Mouse (Mus musculus) kidney, embryonic 15.5 days (tissue): ENCODE measurements around the gene Zbtb45. TPM values are rescaled to one million over a fixed set of nuclear protein-coding genes. Genes with fewer than 3 reads are reported as not detected.
A peak's percentile ranks its signal among the peaks of the same experiment; 100 is the strongest.

Experiments used
- ATAC-seq: fragments of 200-750 bp; cut with Nextera tagmentation; replicated peaks from 2 replicates; pipeline ENCODE4 v1.8.0; 2017; ENCODE audit warnings: moderate TSS enrichment; ENCODE audit not compliant: low FRiP score
- H3K27ac ChIP-seq: fragments of 300-500 bp; sonication (generic); 2 replicates; pipeline ENCODE4 v1.5.1; 2015; ENCODE audit warnings: mild to moderate bottlenecking, inconsistent platforms
- H3K27me3 ChIP-seq: fragments of 300-500 bp; sonication (generic); 2 replicates; pipeline ENCODE4 v1.6.1; 2015; ENCODE audit warnings: inconsistent platforms
- H3K36me3 ChIP-seq: fragments of 300-500 bp; sonication (generic); 2 replicates; pipeline ENCODE4 v1.6.1; 2015; ENCODE audit warnings: inconsistent platforms
- H3K4me1 ChIP-seq: fragments of 300-500 bp; sonication (generic); 2 replicates; pipeline ENCODE4 v1.6.1; 2015; ENCODE audit warnings: inconsistent platforms
- H3K4me2 ChIP-seq: fragments of 300-500 bp; sonication (generic); 2 replicates; pipeline ENCODE4 v1.6.1; 2015; ENCODE audit warnings: moderate library complexity, mild to moderate bottlenecking, inconsistent platforms
- H3K4me3 ChIP-seq: fragments of 300-500 bp; sonication (generic); replicated peaks from 2 replicates; pipeline ENCODE4 v1.5.1; 2015; ENCODE audit warnings: mild to moderate bottlenecking, inconsistent platforms
- H3K9ac ChIP-seq: fragments of 300-500 bp; sonication (generic); 2 replicates; pipeline ENCODE4 v1.6.1; 2015; ENCODE audit warnings: mild to moderate bottlenecking, inconsistent platforms
- H3K9me3 ChIP-seq: fragments of 300-500 bp; sonication (generic); replicated peaks from 2 replicates; pipeline ENCODE4 v1.6.1; 2016; ENCODE audit warnings: inconsistent platforms
- WGBS: fragments of 180-500 bp; shearing (Covaris S2); methylation state at CpG from one replicate; pipeline ENCODE4 v1.1.7; 2015; ENCODE audit warnings: mixed read lengths; 5-methylcytosine and 5-hydroxymethylcytosine counted together
- polyA plus RNA-seq: library from polyadenylated mRNA; unstranded; fragments of >200 nt; fragmentation: Nextera tagmentation; extraction: Ambion mirVana; gene quantifications from 2 replicates; pipeline ENCODE4 v1.2.1, GENCODE M21; 2015

Gene Zbtb45
- polyA plus RNA-seq, 1 experiment from 2014 or later = 24.8 TPM

- no peak for ATAC-seq
- WGBS = 85% methylated on average over 2 of the region's 2 CpGs
- no peak overlapping the region for H3K4me3 ChIP-seq
These were observed 22.1 kb upstream of the Zbtb45 start for GRCm38 (mm10) chr7:13031983-13032382.

GRCm38 (mm10) chr7:13031069-13031468 is 21.2 kb upstream of the Zbtb45 start:
- Histone ChIP-seq H3K36me3 (peaks cover 89% of the 10 kb centered on the region), H3K4me3 (no peak overlapping the region), H3K9me3 (no peaks in the 10 kb centered on the region), H3K27ac (no peak overlapping the region), H3K9ac (no peak overlapping the region), H3K4me1 (peaks cover 62% of the 10 kb centered on the region), H3K27me3 (no peaks in the 10 kb centered on the region), H3K4me2 (no peak overlapping the region)
- 74% methylated on average over 5 of the region's 5 CpGs for WGBS
- ATAC-seq = no peak

More at GRCm38 (mm10) chr7:13031983-13032382, 22.1 kb upstream of the Zbtb45 start:
- Histone ChIP-seq H3K9ac (no peak overlapping the region), H3K36me3 (peaks cover 84% of the 10 kb centered on the region), H3K27ac (no peak overlapping the region), H3K27me3 (no peaks in the 10 kb centered on the region), H3K9me3 (no peaks in the 10 kb centered on the region), H3K4me2 (no peak overlapping the region), H3K4me1 (peaks cover 62% of the 10 kb centered on the region)

GRCm38 (mm10) chr7:13028986-13029385 is 19.2 kb upstream of the Zbtb45 start:
- Histone ChIP-seq H3K4me2 (no peak overlapping the region), H3K36me3 (peaks cover 85% of the 10 kb centered on the region), H3K9me3 (no peaks in the 10 kb centered on the region), H3K9ac (no peak overlapping the region), H3K4me3 (no peak overlapping the region), H3K27me3 (no peaks in the 10 kb centered on the region), H3K27ac (no peak overlapping the region), H3K4me1 (peaks cover 54% of the 10 kb centered on the region)
- WGBS = 97% methylated on average over 4 of the region's 4 CpGs
- ATAC-seq = no peak

GRCm38 (mm10) chr7:13025511-13026112 is 15.8 kb upstream of the Zbtb45 start:
- Histone ChIP-seq H3K9ac (peak overlapping the region; percentile 97), H3K9me3 (no peaks in the 10 kb centered on the region), H3K4me2 (peak overlapping the region; percentile 83), H3K4me3 (peak overlapping the region; percentile 92), H3K36me3 (peaks cover 53% of the 10 kb centered on the region), H3K27ac (peak overlapping the region; percentile 100; the same call in 1 of the 2 replicates), H3K27me3 (no peaks in the 10 kb centered on the region), H3K4me1 (peaks cover 46% of the 10 kb centered on the region)
- ATAC-seq = no peak
- 26% methylated on average over 4 of the region's 4 CpGs for WGBS

- peak overlapping the region; percentile 83 for H3K4me2 ChIP-seq
- H3K27me3 ChIP-seq = no peaks in the 10 kb centered on the region
- peaks cover 46% of the 10 kb centered on the region for H3K4me1 ChIP-seq
- peak; percentile 71 for ATAC-seq
- peak overlapping the region; percentile 92 for H3K4me3 ChIP-seq
- peaks cover 45% of the 10 kb centered on the region for H3K36me3 ChIP-seq
- H3K27ac ChIP-seq = peak overlapping the region; percentile 100
- H3K9ac ChIP-seq = peak overlapping the region; percentile 97
- WGBS = under 1% methylated on average over 41 of the region's 44 CpGs
- H3K9me3 ChIP-seq = no peaks in the 10 kb centered on the region
These were observed 15.0 kb upstream of the Zbtb45 start for GRCm38 (mm10) chr7:13024805-13025204.

- H3K4me1 ChIP-seq = peaks cover 45% of the 10 kb centered on the region
- peak; percentile 81 for ATAC-seq
- H3K9ac ChIP-seq = peak overlapping the region; percentile 97
- peak overlapping the region; percentile 100 for H3K27ac ChIP-seq
- no peaks in the 10 kb centered on the region for H3K9me3 ChIP-seq
- no peaks in the 10 kb centered on the region for H3K27me3 ChIP-seq
- H3K36me3 ChIP-seq = peaks cover 39% of the 10 kb centered on the region
- WGBS = under 1% methylated on average over 90 of the region's 95 CpGs
- peak overlapping the region; percentile 92 for H3K4me3 ChIP-seq
- peak overlapping the region; percentile 83 for H3K4me2 ChIP-seq
These were observed 14.3 kb upstream of the Zbtb45 start for GRCm38 (mm10) chr7:13023928-13024731.

- peak overlapping the region; percentile 97 for H3K9ac ChIP-seq
- ATAC-seq = peak; percentile 78
- H3K4me1 ChIP-seq = peaks cover 38% of the 10 kb centered on the region
- 3% methylated on average over 31 of the region's 31 CpGs for WGBS
- peaks cover 27% of the 10 kb centered on the region for H3K36me3 ChIP-seq
- peak overlapping the region; percentile 92 for H3K4me3 ChIP-seq
- peak overlapping the region; percentile 100 for H3K27ac ChIP-seq
- H3K27me3 ChIP-seq = no peaks in the 10 kb centered on the region
- H3K4me2 ChIP-seq = peak overlapping the region; percentile 83
- no peaks in the 10 kb centered on the region for H3K9me3 ChIP-seq
These were observed 13.1 kb upstream of the Zbtb45 start for GRCm38 (mm10) chr7:13022773-13023535.

GRCm38 (mm10) chr7:13015217-13015616 is 5.4 kb upstream of the Zbtb45 start:
- Histone ChIP-seq H3K27ac (no peak overlapping the region), H3K9me3 (no peaks in the 10 kb centered on the region), H3K36me3 (no peaks in the 10 kb centered on the region), H3K4me2 (no peak overlapping the region), H3K9ac (no peak overlapping the region), H3K4me3 (no peak overlapping the region), H3K27me3 (no peaks in the 10 kb centered on the region), H3K4me1 (peaks cover 6% of the 10 kb centered on the region)
- WGBS = 100% methylated on average over 1 of the region's 1 CpGs
- no peak for ATAC-seq

- Histone ChIP-seq H3K27me3 (no peaks in the 10 kb centered on the region), H3K4me1 (peaks cover 7% of the 10 kb centered on the region), H3K9me3 (no peaks in the 10 kb centered on the region), H3K36me3 (no peaks in the 10 kb centered on the region), H3K4me3 (no peak overlapping the region), H3K9ac (no peak overlapping the region), H3K4me2 (no peak overlapping the region), H3K27ac (no peak overlapping the region)
- ATAC-seq = no peak
- 40% methylated on average over 6 of the region's 6 CpGs for WGBS
These were observed 4.5 kb upstream of the Zbtb45 start for GRCm38 (mm10) chr7:13014275-13014839.

GRCm38 (mm10) chr7:13013671-13014070 is 3.8 kb upstream of the Zbtb45 start:
- Histone ChIP-seq H3K27ac (no peak overlapping the region), H3K4me3 (no peak overlapping the region), H3K27me3 (no peaks in the 10 kb centered on the region), H3K9me3 (no peaks in the 10 kb centered on the region), H3K4me1 (peaks cover 14% of the 10 kb centered on the region), H3K9ac (no peak overlapping the region), H3K36me3 (no peaks in the 10 kb centered on the region), H3K4me2 (no peak overlapping the region)
- WGBS = 64% methylated on average over 4 of the region's 4 CpGs
- ATAC-seq = no peak

GRCm38 (mm10) chr7:13009143-13010004 is 460 bp downstream of the Zbtb45 start:
- peak overlapping the region; percentile 79 for H3K9ac ChIP-seq
- H3K4me2 ChIP-seq = peak overlapping the region; percentile 79
- peaks cover 32% of the 10 kb centered on the region for H3K4me1 ChIP-seq
- ATAC-seq = peak; percentile 88
- no peaks in the 10 kb centered on the region for H3K27me3 ChIP-seq
- WGBS = under 1% methylated on average over 42 of the region's 42 CpGs
- no peaks in the 10 kb centered on the region for H3K9me3 ChIP-seq
- H3K4me3 ChIP-seq = peak overlapping the region; percentile 57
- H3K27ac ChIP-seq = peak overlapping the region; percentile 95
- H3K36me3 ChIP-seq = peaks cover 34% of the 10 kb centered on the region
